Mouse (Mus musculus): Measurements from ENCODE around the gene Mapk9.

Gene Mapk9

GRCm38 (mm10) chr11:49895966-49896590 lies 49.5 kb downstream of the Mapk9 start:
- DNase-seq (ENCODE audit: low spot score), result no peak

- DNase-seq (ENCODE audit: low spot score), result no peak
Measured at GRCm38 (mm10) chr11:49900043-49900442, 53.5 kb downstream of the Mapk9 start.

- no peak for DNase-seq (ENCODE audit: low spot score)
Measured at GRCm38 (mm10) chr11:49900962-49901658, 54.6 kb downstream of the Mapk9 start.

GRCm38 (mm10) chr11:49901659-49902458 lies 55.3 kb downstream of the Mapk9 start, which contains the start of gene Rasgef1c:
Gene Rasgef1c, plus strand, starts transcription at chr11:49901835.
- DNase-seq (ENCODE audit: low spot score), result peak; percentile 47

- peak; percentile 57 for DNase-seq (ENCODE audit: low spot score)
Measured at GRCm38 (mm10) chr11:49903333-49903732, 56.8 kb downstream of the Mapk9 start.

- DNase-seq (ENCODE audit: low spot score), result no peak
Measured at GRCm38 (mm10) chr11:49918521-49919180, 72.1 kb downstream of the Mapk9 start.

GRCm38 (mm10) chr11:49919304-49919703 lies 72.8 kb downstream of the Mapk9 start:
- DNase-seq (ENCODE audit: low spot score), result no peak

- DNase-seq (ENCODE audit: low spot score), result no peak
Measured at GRCm38 (mm10) chr11:49923539-49923938, 77.0 kb downstream of the Mapk9 start.

- no peak for DNase-seq (ENCODE audit: low spot score)
Measured at GRCm38 (mm10) chr11:49926183-49926582, 79.6 kb downstream of the Mapk9 start.

- DNase-seq (ENCODE audit: low spot score), result no peak
Measured at GRCm38 (mm10) chr11:49927169-49927568, 80.6 kb downstream of the Mapk9 start.

GRCm38 (mm10) chr11:49927670-49928069 lies 81.1 kb downstream of the Mapk9 start:
- DNase-seq (ENCODE audit: low spot score), result no peak

- no peak for DNase-seq (ENCODE audit: low spot score)
Measured at GRCm38 (mm10) chr11:49931037-49931625, 84.6 kb downstream of the Mapk9 start.

- no peak for DNase-seq (ENCODE audit: low spot score)
Measured at GRCm38 (mm10) chr11:49931853-49932252, 85.3 kb downstream of the Mapk9 start.

GRCm38 (mm10) chr11:49933811-49934210 lies 87.3 kb downstream of the Mapk9 start:
- DNase-seq (ENCODE audit: low spot score), result no peak

GRCm38 (mm10) chr11:49934322-49934721 lies 87.8 kb downstream of the Mapk9 start:
- peak; percentile 47 for DNase-seq (ENCODE audit: low spot score)

All from left cerebral cortex, adult 11 months (tissue).